Mouse (Mus musculus): ENCODE data around the gene Akr7a5. TPM values are rescaled to one million over a fixed set of nuclear protein-coding genes. Genes with fewer than 3 reads are reported as not detected.

Gene Akr7a5
- total RNA-seq, 2 experiments from 2014 or later, result 30.0 to 31.7 TPM

DNA sequence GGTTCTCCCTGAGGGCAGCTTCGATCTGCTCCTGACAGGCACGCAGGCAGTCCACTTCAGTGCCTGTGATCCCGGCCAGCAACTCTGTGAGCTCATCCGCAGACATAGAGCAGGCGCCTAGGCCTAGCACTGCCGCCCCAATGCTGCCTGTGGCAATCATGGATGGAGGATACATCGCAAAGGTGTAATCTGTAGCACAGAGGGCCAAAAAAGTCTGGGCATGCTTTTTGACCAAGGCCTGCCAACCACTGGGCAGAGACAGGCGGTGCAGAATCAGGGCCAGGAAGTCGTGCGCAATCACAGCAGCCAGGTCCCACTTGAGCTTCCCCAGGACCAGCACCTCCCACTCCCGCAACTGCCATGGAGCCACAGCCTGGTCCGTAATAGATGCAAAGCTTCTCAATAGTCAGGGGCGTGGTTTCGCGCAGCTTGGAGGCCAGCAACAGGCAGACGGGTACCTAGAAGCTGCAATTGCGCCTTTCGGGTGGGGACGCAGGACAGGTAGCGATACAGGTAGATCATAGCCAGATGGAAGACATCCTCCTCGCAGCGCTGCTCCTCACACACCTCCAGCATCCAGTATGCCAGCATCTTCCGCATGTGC is 35.0 kb downstream of the Akr7a5 start:
- DNase-seq (ENCODE audit: low spot score in 2 of 2), result no peak

DNA sequence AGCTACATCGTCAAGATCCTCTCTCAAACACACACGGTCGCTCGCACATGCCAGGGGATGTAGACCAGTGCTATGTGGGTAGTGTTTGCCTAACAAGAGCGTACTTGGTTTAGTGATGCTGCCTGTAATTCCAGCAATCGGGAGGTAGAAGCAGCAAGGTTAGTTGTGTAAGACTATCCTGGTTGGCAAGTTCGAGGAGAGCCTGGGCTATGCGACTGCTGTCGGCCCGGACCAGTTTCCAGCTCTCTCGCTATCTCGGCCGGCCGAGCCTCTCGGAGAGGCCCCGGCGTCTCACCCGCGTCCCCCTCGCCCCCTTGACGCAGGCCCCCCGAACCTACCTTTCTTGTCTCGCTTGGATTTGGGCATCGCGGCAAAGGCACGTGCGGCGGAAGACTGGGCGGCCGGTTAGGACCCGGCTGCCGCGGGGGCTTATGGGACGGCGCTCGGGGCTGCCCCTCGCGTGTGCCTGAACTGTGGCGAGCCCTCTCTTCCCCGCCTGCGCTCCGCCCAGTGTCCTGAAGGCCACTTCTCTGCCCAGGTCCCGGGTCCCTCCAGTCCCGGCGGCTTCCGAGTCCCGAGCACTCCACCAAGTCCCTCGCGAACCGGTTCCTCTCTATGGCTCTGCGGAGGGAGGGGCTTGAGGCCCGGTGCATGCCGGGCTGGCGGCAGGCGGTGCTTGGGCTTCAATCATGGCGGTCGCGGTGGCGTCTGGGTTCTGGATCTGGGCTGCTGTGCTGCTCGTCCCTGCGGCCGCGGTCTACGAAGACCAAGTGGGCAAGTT is 41.6 kb downstream of the Akr7a5 start, which contains the start of the genes Mrto4, Emc1 and Ubr4:
Gene Mrto4, minus strand, starts transcription at position 646 of the 781 bp plus-strand sequence.
Gene Emc1, plus strand, starts transcription at position 657 of the 781 bp plus-strand sequence.
Gene Ubr4, plus strand, starts transcription at position 679 of the 781 bp plus-strand sequence.
- peak; percentile 86 to 88 for DNase-seq (ENCODE audit: low spot score in 2 of 2)

DNA sequence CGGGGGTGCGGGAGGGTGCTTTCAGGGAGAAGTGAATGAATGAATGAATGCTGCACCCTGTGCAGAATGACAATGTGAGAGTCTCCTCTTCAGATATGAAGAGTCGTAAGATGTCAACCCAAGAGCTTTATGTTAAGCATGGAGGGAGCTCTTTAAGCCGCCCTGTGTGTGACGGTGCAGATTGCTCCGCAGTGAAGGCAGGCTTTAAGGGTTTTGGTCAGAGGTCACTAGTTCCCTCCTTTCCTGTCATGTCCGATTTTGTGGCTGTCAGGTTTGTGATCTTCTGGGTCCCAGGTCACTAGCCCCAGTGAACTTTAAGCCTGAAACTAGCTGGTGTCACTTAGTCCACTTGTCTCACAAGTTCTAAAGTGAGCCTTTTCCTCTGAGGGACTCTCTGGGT is 42.3 kb downstream of the Akr7a5 start:
- no peak for DNase-seq (ENCODE audit: low spot score in 2 of 2)

DNA sequence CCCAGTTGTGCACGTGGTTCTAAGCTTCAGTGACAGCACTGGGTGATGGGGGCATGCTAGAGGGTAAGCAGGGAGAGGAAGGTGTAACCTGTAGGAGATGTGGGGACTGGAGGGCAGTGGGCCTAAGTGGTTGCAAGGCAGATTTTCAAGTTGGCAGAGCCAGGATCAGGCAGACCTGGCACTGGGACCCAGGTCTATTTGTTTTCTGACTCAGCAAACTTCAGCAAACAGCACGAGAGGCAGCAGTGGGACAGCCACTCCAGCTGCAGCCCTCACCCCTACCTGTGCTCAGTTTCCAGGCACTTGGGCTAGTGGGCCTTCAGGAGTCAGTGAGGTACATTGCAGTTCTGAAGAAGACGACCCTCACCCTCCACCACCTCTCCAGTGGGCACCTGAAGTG is 46.7 kb downstream of the Akr7a5 start:
- no peak for DNase-seq (ENCODE audit: low spot score in 2 of 2)

DNA sequence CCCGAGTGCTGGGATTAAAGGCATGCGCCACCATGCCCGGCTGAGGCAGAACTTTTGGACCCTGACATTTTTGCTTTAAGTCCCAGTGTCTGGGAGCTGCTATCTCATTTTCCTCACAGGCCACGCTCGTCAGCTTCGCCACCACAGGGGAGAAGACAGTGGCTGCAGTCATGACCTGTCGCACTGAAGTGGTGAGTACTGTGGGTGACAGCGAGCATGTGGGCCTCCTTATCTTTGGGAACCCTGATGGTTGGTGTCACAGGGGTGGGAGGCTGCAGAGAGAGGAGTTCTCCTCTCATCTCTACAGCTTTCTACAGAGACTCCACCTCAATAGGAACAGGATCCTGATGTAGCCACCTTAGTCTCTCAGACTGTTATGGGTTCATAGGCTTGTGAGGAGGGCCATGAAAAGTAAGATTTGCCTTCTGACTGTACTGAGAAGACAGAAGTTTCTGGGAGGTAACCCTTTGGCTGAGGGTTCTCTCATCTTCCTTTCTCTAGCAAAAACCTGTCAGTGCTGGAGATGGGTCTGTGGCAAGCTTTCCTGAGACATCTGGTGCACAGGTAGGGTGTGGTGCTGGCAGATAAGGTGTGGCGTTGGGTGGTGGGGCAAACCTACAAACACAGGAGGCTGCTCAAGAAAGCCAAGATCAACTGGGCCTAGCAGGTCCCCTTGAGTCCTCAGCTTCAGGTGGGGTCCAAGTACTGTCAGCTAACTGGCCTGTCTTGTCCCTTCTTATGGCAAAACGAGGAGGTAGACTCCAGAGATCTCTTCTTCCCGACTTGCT is 50.4 kb downstream of the Akr7a5 start:
- DNase-seq (ENCODE audit: low spot score in 2 of 2), result no peak

DNA sequence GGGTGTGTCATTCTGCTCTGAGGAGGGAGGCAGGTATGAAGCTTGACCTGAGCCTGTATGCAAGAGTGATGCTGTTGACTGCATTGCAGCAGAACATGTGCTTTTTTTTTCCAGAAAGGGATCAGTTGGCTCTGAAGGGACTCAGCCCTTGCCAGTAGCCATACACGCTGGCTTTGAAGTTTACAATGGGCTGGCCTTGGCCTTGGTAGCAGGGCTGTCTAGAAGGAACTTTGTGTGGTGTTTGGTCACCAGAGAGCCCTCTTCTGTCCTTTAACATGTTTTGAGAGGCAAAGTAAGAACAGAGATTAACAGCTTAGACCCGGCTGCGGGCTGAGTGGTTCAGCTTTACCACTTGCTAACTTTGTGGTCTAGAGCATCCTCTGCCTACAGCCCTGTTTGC is 56.8 kb downstream of the Akr7a5 start:
- DNase-seq (ENCODE audit: low spot score in 2 of 2), result no peak

Small RNA genes lying within 50 kb of the gene (microRNA-seq; reads per million reads assigned to microRNA genes)
- gene Gm24245, result 0 to 0.20 reads per million in 2 experiments
- 0.39 to 0.45 reads per million in 2 experiments for gene Gm25732

Other genes starting within 250 kb of the Akr7a5 start
- 1 to 10 TPM; 5.4 to 6.5 TPM for gene Htr6, start 235.2 kb upstream of the Akr7a5 start, total RNA-seq (2021)
- 10 to 100 TPM; 64.4 to 83.9 TPM for gene Nbl1, start 217.8 kb upstream of the Akr7a5 start, total RNA-seq (2021)
- 100 to 1,000 TPM; 206 to 208 TPM for gene Minos1, start 179.6 kb upstream of the Akr7a5 start, total RNA-seq (2021)
- gene Capzb, start 117.8 kb upstream of the Akr7a5 start, total RNA-seq (2021), result 100 to 1,000 TPM; 343 to 381 TPM
- gene Pqlc2, start within 50 bp of the Akr7a5 start, total RNA-seq (2021), result 10 to 100 TPM; 11.0 to 11.9 TPM
- 10 to 100 TPM; 49.9 to 59.2 TPM for gene Mrto4, start 41.8 kb downstream of the Akr7a5 start, total RNA-seq (2021)
- gene Emc1, start 41.8 kb downstream of the Akr7a5 start, total RNA-seq (2021), result 10 to 100 TPM; 74.3 to 85.0 TPM
- gene Ubr4, start 41.9 kb downstream of the Akr7a5 start, total RNA-seq (2021), result 100 to 1,000 TPM; 146 to 147 TPM
- gene Iffo2, start 219.8 kb downstream of the Akr7a5 start, total RNA-seq (2021), result 10 to 100 TPM; 20.3 to 21.5 TPM